Mouse (Mus musculus): ENCODE results near the gene Med1. TPM values are rescaled to one million over a fixed set of nuclear protein-coding genes. Genes with fewer than 3 reads are reported as not detected.
"Not testable (repeated sequence)": the region's sequence is repeated elsewhere in the genome, so short reads cannot be mapped to it uniquely, and the experiment has no call there.

The Med1 gene
- polyA plus RNA-seq, 1 experiment from 2014 or later: 80.7 TPM

DNA sequence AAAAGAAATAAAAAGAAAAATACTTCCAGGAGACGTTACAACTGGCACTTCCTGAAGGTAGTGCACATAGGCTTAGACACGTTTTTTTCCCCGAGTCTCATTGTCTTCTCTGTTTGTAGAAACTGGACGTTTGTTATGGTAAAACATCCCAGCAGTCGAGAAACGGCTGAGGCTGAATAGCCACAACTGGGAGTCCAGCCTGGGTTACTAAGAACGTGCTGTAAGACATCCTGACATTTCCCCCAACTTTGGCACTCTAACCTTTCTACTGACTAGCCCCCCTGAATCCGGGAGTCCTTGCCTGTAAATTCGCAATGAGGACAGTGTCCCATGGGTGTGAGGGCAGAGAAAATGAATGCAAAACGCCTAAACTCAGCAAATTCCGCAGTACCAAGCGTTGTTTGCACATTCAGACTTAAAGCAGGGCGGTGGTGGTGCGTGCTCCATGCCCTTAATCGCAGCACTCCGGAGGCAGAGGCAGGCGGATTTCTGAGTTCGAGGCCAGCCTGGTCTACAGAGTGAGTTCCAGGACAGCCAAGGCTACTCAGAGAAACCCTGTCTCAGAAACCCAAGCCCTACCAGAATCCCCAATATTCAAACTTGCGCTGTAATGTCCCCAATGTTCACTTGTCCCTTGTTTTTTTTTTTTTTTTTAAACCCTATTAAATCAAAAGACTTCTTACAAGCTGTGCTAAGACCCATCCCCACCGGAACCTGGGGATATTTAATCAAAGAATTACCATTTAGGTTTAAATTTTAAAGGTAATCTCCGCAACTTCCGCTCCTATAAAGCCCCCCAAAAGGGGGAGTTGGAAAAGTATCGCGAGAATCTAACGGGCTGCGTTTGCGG is 8.9 kb upstream of the Med1 start:
- peak overlapping the region; percentile 73 for H3K4me2 ChIP-seq (replicated peaks)
- H3K27ac ChIP-seq: peak overlapping the region; percentile 100
- 4% methylated on average over 27 of the region's 27 CpGs for WGBS
- H3K4me1 ChIP-seq: peaks cover 7% of the 10 kb centered on the region; the same call in 1 of the 2 replicates
- peak overlapping the region; percentile 88 for H3K4me3 ChIP-seq
- H3K27me3 ChIP-seq: no peaks in the 10 kb centered on the region
- ATAC-seq (ENCODE audit: insufficient number of reproducible peaks, insufficient read depth, low FRiP score, low TSS enrichment): peak; percentile 77; the same call in 1 of the 2 replicates
- no peaks in the 10 kb centered on the region for H3K9me3 ChIP-seq
- H3K9ac ChIP-seq: peak overlapping the region; percentile 62
- no peaks in the 10 kb centered on the region for H3K36me3 ChIP-seq

DNA sequence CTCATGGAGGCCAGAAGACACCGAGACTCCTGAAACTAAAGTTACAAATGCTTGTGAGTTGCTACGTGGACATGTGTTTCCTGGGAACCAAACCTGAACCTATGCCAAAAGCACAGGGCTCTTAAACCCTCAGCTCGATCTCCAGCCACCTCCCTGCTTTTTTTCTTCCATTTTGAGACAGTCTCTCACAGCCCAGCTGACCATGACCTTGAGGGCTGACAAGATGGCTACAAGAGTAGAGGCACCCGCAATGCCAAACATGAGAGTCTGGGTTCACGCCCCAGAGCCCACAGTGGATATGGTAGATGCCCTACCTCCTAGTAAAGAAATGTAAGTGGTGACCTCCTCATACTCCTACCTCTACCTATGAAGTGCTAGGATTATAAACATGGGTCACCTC is 2.3 kb downstream of the Med1 start:
- Histone ChIP-seq H3K9ac (no peak overlapping the region), H3K36me3 (peaks cover 39% of the 10 kb centered on the region), H3K27ac (no peak overlapping the region), H3K4me3 (no peak overlapping the region), H3K4me1 (peaks cover 12% of the 10 kb centered on the region), H3K27me3 (no peaks in the 10 kb centered on the region), H3K9me3 (no peaks in the 10 kb centered on the region), H3K4me2 (replicated peaks) (no peak overlapping the region)
- 89% methylated on average over 5 of the region's 5 CpGs for WGBS
- no peak for ATAC-seq (ENCODE audit: insufficient number of reproducible peaks, insufficient read depth, low FRiP score, low TSS enrichment)

DNA sequence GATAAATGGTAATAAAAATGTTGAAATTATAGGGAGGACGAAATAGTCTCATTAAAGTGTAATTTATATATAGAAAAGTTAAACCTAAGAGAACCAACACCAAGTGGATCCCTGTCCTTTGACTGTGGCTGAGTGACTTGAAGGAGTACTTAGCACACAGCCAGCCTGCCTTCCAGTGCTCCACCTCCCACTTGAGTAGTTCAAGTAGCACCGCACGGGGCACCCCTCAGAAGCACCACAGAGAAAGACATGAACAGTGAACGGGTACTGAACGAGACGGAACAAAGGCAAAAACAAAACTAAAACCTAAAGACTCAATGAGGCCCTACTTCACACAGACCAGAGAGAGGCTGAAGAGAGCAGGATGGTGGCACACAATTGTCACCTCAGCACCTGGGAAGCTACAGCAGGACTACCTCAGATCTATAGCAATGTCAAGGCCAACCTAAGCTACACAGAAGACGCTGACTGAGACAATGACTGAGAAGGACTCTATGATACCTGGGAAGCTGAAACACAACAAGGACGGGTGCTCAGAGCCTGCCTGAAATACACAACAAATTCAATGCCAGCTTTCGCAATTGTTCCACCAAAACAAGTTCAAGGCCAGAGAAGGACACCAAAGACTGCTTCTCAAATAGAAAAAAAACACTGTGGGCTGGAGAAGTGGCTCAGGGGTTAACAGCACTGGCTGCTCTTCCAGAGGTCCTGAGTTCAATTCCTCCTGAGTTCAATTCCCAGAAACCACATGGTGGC is 5.3 kb downstream of the Med1 start:
- H3K36me3 ChIP-seq: peaks cover 62% of the 10 kb centered on the region

GRCm38 (mm10) chr11:98182149-98182548 is 10.9 kb downstream of the Med1 start:
- not testable (repeated sequence) for ATAC-seq (ENCODE audit: insufficient number of reproducible peaks, insufficient read depth, low FRiP score, low TSS enrichment); H3K9me3 ChIP-seq; H3K27me3 ChIP-seq; H3K9ac ChIP-seq; H3K27ac ChIP-seq; H3K4me3 ChIP-seq; H3K4me2 ChIP-seq (replicated peaks); H3K4me1 ChIP-seq
- peaks cover 74% of the 10 kb centered on the region for H3K36me3 ChIP-seq
- 94% methylated on average over 3 of the region's 3 CpGs for WGBS

More for the DNA sequence above, 5.3 kb downstream of the Med1 start:
- Histone ChIP-seq H3K4me2 (replicated peaks) (no peak overlapping the region), H3K9me3 (no peaks in the 10 kb centered on the region), H3K9ac (no peak overlapping the region), H3K27ac (no peak overlapping the region), H3K27me3 (no peaks in the 10 kb centered on the region), H3K4me1 (peaks cover 8% of the 10 kb centered on the region), H3K4me3 (no peak overlapping the region)
- ATAC-seq (ENCODE audit: insufficient number of reproducible peaks, insufficient read depth, low FRiP score, low TSS enrichment): no peak
- WGBS: 96% methylated on average over 9 of the region's 9 CpGs

DNA sequence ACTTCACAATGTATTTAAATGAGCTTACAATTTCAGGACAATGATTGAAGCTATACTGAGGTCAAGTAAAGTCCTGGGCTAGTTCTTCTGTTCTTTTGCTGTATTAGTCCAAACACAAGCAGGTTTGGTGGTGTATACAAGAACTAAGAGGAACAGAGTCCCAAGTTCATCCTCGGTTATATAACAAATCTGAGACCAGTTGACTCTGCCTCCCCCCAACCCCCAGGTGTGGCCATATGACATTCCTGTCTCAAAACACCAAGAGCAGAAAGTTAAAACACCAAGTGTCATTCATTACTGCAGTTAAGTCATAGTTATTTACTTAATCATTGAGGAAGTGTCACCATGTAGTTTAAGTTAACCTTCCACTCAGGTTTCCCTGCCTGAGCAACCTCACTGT is 24.7 kb downstream of the Med1 start:
- Histone ChIP-seq H3K27me3 (no peaks in the 10 kb centered on the region), H3K4me3 (no peak overlapping the region), H3K4me2 (replicated peaks) (no peak overlapping the region), H3K9ac (no peak overlapping the region), H3K9me3 (no peaks in the 10 kb centered on the region), H3K4me1 (no peaks in the 10 kb centered on the region), H3K36me3 (peaks cover 74% of the 10 kb centered on the region), H3K27ac (no peak overlapping the region)
- 91% methylated on average over 1 of the region's 1 CpGs for WGBS
- ATAC-seq (ENCODE audit: insufficient number of reproducible peaks, insufficient read depth, low FRiP score, low TSS enrichment): no peak

DNA sequence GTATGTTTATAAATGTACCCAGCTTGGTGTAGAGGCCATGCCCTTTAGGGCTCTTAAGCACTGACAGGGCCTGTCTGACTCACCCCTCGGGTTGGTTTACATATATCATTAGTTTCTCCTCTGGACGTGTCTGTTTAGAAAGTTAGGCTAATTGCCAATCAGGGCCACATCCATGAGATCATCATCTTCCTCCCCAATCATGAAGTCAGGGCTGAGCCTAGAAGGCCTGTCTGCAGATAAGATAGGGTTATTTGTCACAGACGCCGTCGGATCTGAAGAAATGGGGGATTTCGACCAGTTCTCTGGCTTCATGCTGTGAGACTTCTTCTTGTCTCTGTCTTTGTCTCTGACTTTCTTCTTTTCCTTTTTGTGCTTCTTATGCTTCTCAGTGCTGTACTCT is 38.0 kb downstream of the Med1 start:
- Histone ChIP-seq H3K27ac (no peak overlapping the region), H3K4me3 (no peak overlapping the region), H3K27me3 (no peaks in the 10 kb centered on the region), H3K4me2 (replicated peaks) (no peak overlapping the region), H3K9ac (no peak overlapping the region), H3K4me1 (no peaks in the 10 kb centered on the region), H3K9me3 (no peaks in the 10 kb centered on the region), H3K36me3 (peaks cover 44% of the 10 kb centered on the region)
- 87% methylated on average over 6 of the region's 6 CpGs for WGBS
- no peak for ATAC-seq (ENCODE audit: insufficient number of reproducible peaks, insufficient read depth, low FRiP score, low TSS enrichment)

- H3K9me3 ChIP-seq: no peaks in the 10 kb centered on the region
- no peaks in the 10 kb centered on the region for H3K27me3 ChIP-seq
- 9% methylated on average over 10 of the region's 10 CpGs for WGBS
- no peak overlapping the region for H3K9ac ChIP-seq
- no peak overlapping the region for H3K27ac ChIP-seq
- ATAC-seq (ENCODE audit: insufficient number of reproducible peaks, insufficient read depth, low FRiP score, low TSS enrichment): no peak
- H3K4me2 ChIP-seq (replicated peaks): peak overlapping the region; percentile 78
- H3K4me3 ChIP-seq: peak overlapping the region; percentile 76
- peaks cover 13% of the 10 kb centered on the region for H3K4me1 ChIP-seq
- peaks cover 12% of the 10 kb centered on the region; the same call in 1 of the 2 replicates for H3K36me3 ChIP-seq
These were observed 42.4 kb downstream of the Med1 start for GRCm38 (mm10) chr11:98150625-98151156.

DNA sequence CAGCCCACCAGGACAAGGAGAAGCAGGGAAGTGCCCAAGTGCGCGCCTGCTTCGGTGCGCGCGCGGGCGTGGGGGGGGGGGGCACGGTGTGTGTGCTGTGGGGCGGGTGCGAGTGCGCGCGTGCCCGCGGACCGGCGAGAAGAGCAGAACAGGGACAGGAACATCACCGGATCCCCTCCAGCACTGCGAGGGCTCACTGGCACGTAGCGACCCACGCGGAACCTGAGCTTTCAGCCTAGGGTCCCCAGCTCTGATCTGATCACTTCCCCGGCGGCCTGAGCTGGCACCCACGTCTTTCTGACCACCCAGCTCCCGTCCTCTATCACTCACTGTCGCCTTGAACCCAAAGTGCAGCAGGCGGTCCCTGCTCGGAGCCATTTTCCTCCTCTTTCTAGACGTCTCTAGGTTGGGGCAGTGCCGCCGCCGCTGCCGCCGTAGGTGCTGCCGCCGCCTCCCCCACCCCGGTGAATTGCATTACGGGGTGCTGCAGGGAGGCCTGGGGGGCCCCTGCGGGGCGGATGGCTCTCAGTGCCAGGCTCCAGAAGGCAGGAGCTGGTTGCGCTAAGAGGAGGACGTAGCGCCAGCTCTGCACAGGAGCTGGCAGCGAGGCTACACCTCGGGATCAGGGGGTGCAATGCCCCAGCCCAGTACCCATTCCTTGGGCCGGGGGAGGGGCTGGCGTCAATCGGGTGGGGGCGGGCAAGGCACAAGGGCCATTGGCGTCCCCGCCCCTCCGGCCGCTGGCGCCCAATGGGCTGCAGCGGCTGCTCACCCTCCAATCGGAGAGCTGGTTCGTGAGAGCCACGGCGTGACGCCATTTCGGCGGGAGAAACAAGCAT is 43.1 kb downstream of the Med1 start, which contains the start of gene Fbxl20:
Gene Fbxl20 (minus strand): TSS at position 618 of the 839 bp plus-strand sequence.
- Histone ChIP-seq H3K9me3 (no peaks in the 10 kb centered on the region), H3K9ac (peak within 1 kb of the TSS; percentile 91), H3K36me3 (0 out of 2 replicates have a peak, but pooled peaks cover 5% of the 10 kb centered on the region), H3K27me3 (no peaks in the 10 kb centered on the region), H3K4me3 (peak within 1 kb of the TSS; percentile 76), H3K27ac (peak within 1 kb of the TSS; percentile 88), H3K4me2 (replicated peaks) (peak within 1 kb of the TSS; percentile 78), H3K4me1 (peaks cover 13% of the 10 kb centered on the region)
- ATAC-seq (ENCODE audit: insufficient number of reproducible peaks, insufficient read depth, low FRiP score, low TSS enrichment): peak; percentile 83
- under 1% methylated on average over 54 of the region's 65 CpGs for WGBS

GRCm38 (mm10) chr11:98149304-98149750 is 43.8 kb downstream of the Med1 start:
- under 1% methylated on average over 46 of the region's 57 CpGs for WGBS
- H3K9ac ChIP-seq: peak overlapping the region; percentile 91
- H3K27ac ChIP-seq: peak overlapping the region; percentile 88
- no peaks in the 10 kb centered on the region for H3K27me3 ChIP-seq
- H3K36me3 ChIP-seq: 0 out of 2 replicates have a peak, but pooled peaks cover 3% of the 10 kb centered on the region
- peaks cover 13% of the 10 kb centered on the region for H3K4me1 ChIP-seq
- ATAC-seq (ENCODE audit: insufficient number of reproducible peaks, insufficient read depth, low FRiP score, low TSS enrichment): peak; percentile 89
- H3K4me2 ChIP-seq (replicated peaks): peak overlapping the region; percentile 78
- H3K4me3 ChIP-seq: peak overlapping the region; percentile 76
- no peaks in the 10 kb centered on the region for H3K9me3 ChIP-seq

DNA sequence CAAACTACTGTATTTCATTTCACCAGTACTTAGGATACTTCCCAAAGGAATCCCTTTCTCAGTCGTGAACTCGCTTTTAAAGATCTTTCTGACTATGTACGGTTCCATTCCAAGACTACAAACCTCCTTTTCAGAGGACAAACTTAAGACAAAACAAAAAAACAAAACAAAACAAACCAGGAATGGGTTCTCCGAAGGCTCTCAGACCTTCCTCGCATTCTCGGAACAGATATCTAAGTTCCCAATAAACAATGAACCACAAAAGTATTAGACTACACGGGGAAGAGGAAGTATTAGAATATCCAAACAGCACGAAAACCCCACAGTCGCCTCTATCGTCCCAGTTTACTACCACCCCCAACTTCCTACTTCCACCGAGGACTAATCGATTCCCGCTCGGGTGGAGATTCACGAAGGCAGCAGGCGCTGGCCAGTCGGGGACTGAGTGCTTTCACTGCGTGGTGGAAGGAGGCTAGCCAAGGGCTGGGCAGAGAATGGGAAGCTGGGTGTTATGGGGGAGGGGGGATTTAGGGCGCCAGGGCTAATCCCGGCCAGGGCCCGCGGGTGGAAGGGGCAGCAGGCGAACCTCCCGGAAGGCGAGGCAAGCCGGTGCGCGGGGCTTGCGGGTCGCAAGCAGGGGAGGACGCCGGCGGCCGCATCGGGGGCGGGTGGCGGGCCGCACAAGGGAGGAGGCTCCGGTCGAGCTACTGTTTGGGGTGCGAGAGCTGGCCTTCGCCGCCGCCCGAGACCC is 44.4 kb downstream of the Med1 start:
- H3K27me3 ChIP-seq: no peaks in the 10 kb centered on the region
- H3K27ac ChIP-seq: peak overlapping the region; percentile 88
- no peaks in the 10 kb centered on the region for H3K9me3 ChIP-seq
- peak overlapping the region; percentile 78 for H3K4me2 ChIP-seq (replicated peaks)
- peak overlapping the region; percentile 76 for H3K4me3 ChIP-seq
- WGBS: 3% methylated on average over 41 of the region's 45 CpGs
- peaks cover 13% of the 10 kb centered on the region for H3K4me1 ChIP-seq
- 0 out of 2 replicates have a peak, but pooled peaks have one; percentile 7 for ATAC-seq (ENCODE audit: insufficient number of reproducible peaks, insufficient read depth, low FRiP score, low TSS enrichment)
- 0 out of 2 replicates have a peak, but pooled peaks cover 3% of the 10 kb centered on the region for H3K36me3 ChIP-seq
- H3K9ac ChIP-seq: peak overlapping the region; percentile 91

Measured in embryonic facial prominence, embryonic 12.5 days (tissue).